Mouse (Mus musculus) lung, postnatal 25 days (tissue): Measurements from ENCODE around the gene Gm20388.

Source experiments
- DNase-seq: peaks from one replicate; pipeline ENCODE4 v3.0.0; 2022; ENCODE audit warnings: low spot score

Gene Gm20388

DNA sequence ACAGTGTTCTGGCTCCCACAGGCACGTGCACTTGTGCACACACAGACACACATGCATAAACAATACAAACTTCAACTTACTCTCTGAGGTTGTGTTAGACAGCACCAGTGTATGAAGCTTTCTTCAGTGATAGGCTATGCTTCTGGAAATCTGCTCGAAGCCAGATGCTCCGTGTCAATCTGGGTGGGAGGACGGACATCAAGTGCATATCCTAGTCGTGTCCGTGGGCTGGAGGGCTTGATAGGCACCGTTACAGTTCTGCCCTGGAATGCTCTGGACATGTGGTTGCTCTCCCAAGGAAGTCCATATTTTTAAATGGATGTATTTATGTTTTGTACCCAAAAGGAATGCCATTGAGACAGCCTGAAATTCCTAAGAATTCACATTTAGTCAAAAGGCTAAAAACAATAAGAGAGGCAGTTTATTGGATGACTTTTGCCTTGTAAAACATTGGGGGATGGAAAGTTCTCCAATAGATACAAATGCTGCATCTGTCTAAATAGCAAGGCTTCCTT lies 2178.6 kb downstream of the Gm20388 start:
- no peak for DNase-seq

DNA sequence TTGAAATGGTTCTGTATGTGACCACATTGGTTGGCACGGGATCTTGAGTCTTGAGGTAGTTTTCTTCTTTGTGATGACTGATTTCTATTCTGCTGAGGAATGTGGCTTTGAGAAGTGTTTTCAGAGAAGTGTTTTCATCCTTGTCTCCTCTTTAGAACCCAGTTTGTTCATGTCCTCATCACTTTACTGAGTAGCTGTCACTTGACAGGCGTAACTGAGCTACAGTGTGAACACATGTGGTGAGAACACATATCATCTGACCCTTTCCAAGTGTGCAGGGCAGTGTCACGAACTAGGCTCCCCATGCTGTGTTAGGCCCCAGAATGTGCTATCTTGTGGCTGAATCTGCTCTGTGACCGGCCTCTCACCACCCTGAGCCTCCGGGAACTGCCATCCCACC lies 2181.8 kb downstream of the Gm20388 start:
- DNase-seq = no peak

DNA sequence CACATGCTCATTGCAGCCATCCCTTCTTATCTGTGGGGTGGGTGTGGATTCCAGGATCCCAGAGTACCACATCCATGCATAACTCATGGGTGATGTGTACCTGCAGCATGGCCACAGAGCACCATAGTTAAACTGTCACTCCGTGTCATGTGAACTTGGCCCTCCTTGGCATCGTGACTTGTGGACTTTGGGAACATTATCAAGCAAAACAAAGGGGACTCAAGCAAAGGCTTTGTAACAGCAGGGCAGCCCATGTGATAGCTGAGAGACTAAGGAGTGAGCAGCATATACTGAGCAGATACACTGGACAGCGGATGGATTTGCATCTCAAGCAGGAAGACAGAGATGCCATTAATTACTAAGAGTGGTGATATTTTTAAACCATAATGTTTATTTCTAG lies 2188.1 kb downstream of the Gm20388 start:
- DNase-seq = no peak

DNA sequence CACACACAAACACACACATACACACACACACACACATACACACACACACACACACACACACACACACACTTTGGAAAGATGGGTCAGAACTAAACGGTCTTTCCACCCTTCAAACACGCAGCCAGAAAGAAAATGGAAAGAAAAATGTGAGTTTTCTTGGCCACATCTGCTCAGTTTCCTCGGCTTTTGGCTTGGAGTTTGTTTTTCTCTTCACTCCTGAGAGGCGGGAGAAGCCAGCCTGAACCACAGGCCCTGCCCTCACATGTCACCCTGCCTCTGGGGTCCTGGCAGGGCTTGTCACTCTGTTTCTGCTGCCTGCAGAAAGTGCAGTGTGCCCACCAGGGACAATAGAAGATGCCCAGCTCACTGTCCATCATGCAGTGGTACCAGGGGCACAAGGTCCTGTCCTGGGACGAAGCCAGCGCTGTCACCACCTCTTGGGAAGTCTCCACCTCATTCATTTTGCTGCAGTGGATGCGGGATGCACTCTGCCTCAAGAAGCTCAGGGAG lies 2189.1 kb downstream of the Gm20388 start:
- DNase-seq = no peak

DNA sequence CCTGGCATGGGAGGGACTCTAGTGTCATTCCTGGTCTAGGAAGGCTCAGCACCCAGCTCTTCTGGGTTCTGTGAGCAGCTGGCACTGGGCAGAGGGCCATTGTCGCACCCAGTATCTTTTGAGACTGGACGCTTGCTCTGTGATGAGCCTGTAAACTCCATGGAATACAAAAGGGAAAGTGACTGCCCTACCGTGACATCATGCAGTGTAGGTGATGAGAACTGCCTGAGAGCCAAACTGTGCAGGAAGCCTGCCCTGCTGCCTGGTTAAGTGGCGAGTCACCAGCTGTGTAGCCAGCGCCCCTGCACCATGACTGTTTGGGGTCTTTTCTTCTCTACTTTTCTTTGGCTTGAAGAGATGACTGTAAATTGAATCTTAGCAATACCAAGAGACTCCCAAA lies 2191.2 kb downstream of the Gm20388 start:
- DNase-seq = no peak

DNA sequence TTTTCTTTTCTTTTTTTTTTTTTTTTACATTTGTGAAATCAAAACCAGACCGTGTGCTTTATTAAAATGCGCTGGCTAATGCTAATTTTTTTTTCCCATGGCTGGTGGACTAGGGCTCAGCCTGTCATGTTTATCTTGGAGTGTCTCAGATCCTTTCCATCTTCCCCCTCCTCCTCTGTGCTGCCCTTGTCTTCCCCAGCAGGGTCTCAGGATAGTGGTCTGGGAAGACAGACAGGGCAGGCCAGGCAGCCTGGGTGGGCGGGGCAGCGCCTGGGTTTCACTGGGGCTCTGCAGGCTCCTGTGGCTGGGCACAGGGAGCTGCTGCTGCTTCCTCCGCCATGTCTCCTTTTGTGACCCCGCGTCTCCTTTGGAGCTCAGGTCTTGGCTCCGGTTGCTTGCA lies 2191.6 kb downstream of the Gm20388 start:
- no peak for DNase-seq

DNA sequence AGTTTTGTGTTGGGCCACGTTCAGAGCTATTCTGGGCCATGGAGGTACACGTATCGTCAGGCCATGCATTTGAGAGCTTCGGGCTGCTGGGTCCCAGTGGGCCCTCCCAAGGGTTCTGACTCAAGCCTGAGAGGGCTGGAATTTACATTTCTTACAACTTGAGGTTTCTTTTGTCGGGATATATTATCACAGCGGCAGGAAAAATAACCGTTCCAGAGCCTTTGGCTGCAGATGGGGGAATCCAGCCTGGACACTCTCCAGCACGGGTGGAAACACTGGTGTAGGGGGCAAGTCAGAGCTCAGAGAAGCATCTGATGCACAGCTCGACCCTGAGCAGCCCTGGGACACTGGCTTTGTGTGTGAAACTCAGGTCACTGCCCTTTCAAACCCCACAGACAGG lies 2192.6 kb downstream of the Gm20388 start:
- no peak for DNase-seq

DNA sequence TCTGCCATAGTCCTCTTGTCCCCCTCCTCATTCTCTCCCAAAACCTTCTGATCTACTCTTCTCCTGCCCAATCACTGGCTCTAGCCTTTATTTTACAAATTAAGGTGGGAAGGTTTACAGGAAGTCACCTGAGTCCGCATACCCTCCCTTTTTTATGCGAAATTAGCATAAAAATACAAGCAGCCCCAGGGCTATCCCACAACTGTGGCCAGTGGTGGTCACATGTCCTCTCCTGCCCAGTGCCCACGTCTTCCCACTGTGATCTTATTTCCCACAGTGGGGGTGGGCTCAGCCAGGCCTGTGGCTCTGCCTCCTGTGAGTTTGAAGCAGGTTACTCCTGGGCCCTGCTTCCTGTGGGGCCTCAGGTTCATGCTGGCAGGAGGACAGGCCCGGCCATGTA lies 2194.0 kb downstream of the Gm20388 start:
- no peak for DNase-seq

DNA sequence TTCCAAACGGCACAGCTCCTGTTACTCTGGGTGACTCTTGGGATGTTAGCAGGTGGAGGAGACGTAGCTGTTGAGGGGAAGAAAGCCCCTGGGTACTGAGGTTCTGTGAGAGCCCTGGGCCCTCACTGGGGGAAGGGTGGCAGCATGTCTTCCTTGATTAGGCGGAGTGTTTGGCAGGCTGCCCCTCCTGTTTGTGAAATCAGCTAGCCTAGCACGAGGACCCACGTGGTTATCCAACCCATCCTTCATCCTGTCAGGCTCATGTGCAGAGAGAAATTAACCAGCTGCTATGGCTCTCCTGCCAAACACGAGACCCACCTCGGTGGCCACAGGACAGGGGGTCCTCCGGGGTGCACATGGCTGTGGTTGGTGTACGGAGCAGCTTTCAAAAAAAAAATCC lies 2195.6 kb downstream of the Gm20388 start:
- DNase-seq = peak; percentile 64

DNA sequence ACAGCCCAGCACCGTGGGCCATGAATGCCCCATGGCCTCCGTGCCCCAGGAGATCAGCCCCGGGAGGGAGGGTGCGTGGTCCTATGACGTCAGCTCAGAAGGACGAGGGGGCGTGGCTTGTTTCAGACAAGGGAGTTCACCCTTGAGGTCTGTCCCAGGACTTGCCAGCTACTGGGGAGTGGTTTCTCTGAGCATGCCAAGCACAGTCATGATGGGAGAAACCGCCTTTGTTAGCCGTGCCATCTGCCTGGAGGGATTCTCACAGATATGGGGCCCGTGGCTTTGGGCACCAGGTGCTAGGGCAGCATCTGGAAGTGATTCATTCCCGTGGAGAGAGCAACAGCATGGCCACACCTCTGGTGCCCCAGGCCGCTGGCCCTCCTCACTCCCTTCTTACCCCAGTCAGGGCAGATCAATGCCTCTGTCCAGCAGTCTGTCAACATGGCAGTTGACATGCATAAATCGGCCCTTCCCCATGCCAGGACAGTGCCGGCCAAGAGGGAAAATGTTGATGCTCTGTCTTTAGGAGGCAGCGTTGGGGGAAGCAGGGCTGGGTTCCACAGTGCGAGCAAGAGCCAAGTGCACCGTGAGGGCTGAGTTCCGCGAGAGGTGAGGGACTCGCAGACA lies 2199.7 kb downstream of the Gm20388 start:
- DNase-seq = no peak

DNA sequence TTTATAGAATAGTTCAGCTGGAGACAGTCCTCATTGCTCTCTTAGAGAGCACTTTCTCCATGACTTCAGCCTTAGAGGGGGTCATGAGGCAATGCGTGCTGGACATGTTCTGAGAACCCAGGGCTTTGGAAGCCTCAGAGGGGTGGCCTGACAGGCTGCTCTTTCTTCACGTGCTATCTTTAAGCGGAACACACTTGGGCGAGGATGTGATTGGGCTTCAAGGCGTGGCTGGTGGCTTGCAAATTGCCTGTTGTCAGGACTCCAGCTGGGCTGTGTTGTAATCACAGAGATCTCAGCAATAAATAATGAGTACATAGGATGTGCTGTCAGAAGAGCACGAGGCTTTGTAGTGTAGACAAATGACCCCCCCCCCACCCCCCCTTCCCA lies 2200.2 kb downstream of the Gm20388 start:
- peak; percentile 68 for DNase-seq

DNA sequence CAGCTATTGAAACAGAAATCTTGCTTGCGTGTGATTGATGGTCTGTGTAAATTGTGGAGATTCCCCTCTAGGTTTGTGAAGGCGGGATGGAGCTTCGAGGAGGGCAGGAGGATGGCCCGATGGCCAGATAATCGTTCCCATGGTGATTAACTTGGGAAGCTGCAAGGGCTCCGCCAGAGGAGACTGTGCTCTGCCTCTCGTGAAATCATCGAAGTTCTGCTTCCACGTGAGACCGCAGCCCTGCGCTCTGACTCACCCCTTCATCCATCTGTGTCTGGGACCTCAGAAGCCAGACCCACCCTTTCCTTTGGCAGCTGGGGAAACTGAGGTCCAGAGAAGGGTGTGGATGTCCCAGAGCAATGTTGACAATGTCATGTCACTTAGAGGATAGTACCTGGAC lies 2201.1 kb downstream of the Gm20388 start:
- DNase-seq = no peak

DNA sequence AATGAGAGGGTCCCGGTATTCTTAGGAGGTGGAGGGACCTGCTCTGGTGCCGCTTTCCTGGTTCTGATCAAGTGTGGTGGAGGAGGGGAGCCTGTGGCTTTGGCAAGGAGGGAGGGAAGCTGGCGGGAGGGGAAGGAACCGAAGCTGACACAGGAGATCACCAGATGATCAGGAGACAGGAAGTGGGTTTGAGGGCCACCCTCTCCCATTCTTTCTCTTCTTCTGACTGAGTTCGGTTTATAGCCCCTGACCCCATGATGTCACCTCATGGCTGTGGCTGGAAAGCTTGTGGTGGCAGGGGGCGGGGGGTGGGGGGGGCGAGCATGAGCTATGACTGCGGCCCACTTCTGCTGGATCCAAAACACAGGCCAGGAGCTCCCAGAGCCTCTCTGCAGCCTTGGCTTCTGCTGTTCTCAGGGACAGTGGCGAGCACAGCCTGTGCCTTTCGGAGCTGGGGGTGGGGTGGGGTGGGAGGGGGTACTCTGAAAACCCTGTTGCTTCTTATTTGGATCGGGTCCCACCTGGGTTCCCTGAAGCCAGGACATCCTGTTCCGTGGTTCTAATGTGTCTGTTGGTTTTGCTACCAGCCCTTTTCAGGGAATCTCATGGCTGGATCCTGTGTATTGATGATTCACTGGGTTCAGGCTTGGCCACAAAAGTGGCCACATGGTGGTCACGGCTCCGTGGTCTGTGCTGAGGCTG lies 2201.8 kb downstream of the Gm20388 start:
- DNase-seq = peak; percentile 22

DNA sequence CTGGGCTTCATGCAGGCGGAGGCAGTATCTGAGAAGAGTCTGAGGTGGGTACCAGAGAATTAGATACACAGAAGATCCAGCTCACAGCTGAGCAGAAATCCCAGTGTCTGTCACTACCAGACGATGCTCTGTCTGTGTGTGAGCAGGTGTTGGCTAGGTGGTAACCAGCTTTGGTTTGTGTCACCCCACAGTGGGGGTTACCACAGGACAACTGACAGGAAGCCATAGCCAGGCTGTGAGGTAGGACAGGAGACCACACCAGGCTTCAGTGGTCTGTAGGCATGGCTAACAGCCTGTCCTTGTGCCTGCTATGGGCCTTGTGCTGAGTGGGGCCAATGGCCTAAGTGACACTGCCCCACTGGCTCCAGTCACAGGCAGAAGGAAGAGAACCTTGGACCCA lies 2204.2 kb downstream of the Gm20388 start:
- DNase-seq = no peak

DNA sequence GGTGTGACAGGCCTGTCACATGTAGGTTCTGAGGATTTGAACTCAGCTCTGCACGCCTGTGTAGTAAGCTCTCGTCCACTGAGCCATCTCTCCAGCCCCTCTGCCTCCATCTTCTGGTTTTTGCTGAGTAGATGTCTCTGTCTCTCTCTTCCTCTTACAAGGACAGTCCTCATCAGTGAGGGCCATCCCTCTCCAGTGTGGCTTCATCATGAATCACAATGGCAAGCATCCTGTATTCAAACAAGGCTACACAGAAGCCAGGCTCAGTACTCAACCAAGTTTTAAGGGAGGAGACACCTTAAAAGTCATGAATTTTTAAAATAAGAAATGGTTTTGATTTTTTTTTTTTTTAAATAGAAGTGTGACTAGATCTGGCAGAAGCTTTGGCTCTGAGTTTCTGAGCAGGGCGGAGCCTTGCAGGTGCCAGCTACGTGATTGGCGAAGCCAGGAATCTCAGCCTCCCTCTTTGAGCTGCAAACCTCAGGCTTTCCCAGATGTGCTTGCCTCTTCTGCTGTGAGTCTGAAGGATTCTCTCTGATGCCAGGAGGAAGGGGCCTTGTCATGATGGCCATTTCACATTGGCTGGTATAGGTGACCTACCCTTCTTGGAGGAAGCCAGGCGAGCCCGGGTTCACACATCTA lies 2206.2 kb downstream of the Gm20388 start:
- no peak for DNase-seq

DNA sequence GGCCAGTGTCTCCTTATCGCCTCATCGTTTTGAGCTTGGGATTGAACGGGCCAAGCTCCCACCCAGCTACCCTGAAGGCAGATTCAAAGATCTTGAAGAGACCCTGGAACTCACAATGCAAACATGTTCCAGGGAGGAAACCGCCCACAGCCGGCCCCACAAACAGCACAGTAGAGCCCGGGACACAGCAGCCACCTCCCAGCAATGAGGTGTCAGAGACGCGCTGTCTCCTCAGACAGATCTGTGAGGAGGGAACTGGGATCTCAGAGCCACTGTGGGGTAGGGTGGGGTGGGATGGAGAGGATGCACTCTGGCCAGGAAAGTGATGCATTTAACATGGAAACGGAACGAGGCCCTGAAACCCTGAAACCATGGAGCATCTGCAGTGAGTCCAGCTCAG lies 2207.5 kb downstream of the Gm20388 start:
- no peak for DNase-seq

DNA sequence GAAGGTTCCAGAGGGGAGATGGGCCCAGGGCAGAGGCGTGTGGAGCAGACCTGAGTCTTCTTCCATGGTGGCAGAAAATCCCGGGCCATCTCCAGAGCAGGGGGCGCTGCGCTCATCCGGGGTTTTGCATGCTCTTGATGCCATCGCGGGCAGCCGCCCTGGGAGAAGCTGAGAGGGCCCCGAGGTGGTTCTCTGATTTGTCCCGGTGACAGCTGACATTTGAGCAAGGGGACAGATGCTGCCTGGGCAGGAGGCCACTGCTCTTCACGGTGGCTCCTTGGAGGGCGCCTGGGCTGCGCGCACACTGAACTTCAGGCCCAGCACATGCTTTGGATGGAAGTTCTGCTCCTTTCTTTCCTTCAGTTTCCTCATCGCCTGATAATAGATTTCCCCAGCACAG lies 2207.9 kb downstream of the Gm20388 start:
- no peak for DNase-seq

DNA sequence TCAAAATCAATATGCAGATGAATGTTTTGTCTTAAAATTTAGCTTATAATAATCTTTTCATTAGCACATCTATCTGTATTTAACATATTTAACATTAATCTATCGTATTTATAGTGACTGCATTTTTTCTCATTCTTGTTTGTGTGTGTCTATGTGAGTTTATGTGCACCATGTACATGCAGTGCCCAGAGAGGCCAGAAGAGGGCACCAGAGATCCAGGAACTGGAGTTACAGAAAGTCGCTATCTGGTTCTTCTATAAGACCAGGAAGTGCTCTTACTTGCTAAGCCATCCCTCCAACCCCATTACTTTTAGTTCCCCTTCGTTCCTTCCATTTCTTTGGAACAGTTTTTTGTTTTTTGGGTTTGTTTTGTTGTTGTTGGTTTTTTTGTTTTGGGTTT lies 2213.7 kb downstream of the Gm20388 start:
- no peak for DNase-seq

DNA sequence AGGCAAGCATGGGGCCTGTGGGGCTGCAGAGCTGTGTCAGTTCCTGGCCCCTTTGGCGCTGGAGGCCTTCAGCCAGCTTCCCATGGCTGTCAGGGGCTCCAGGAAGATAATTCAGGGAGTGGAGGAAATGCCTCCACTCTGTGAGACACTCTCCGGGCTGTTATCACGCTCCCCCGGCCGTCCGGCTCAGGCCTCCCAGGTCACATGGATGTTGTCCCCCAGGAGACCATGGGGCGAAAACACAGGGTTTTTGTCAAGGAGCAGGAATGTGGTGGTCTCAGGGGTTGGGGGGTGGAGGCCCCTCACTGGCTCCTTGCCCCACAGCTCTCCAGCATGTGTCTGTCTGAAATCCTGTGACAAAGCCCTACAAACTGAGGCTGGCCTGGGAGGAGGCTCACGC lies 2216.0 kb downstream of the Gm20388 start:
- DNase-seq = no peak

DNA sequence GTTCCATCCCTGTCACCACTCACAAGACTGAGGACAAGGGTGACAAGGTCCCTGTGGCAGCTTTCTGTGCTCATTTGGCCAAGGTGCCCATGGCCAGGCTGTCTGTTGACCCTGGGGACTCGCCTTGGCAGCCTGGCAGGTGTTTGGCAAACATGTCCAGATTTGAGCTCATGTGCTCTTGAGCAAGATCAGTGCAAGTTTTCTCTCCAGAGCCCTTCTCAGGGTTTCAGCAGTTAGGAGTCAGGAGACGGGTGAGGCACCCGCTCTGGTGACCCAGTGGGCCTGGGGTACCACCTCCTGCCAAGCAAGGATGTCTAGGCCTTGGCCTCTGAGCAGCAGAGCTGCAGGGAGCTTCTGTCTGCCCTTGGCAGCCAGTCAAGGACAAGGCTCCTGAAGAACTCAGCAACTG lies 2223.5 kb downstream of the Gm20388 start:
- no peak for DNase-seq

DNA sequence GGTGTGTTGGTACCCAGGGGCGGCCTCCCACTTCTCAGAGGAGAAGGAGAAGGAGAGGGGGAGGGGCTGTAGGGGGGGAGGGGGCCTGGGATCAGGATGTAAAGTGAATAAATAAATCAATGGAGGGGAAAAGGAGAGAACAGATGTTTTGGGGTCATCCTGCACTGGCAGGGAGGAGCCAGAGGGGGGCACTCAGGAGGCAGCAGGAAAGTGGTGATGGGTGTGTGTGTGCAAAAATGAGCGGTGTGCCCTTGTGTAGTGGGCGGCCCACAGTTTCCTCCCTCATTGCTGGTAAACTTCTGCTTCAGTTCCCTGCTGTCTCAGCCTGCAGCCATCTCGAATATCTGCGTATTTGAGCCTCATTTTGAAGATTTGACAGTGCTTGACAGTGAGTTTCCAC lies 2224.9 kb downstream of the Gm20388 start:
- no peak for DNase-seq

DNA sequence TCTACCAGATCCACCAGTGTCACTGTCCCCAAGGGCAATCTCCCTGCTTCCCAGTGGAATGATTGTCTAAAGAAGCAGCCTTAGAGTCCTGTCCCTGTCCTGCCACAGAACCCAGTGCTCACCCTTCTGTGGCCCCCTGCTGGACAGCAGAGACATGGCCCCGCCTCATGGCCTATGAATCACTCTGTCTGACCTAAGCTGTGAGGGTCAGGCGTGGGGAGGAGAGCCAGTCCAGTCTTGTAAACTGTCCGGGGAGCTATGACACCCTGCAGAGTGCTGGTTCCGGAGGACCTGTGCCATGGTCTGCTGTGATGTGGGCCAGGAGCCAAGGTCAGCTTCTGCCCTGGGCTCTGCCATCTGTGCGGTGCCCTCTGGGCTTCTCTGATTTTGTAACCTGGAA lies 2229.1 kb downstream of the Gm20388 start:
- DNase-seq = peak; percentile 80

DNA sequence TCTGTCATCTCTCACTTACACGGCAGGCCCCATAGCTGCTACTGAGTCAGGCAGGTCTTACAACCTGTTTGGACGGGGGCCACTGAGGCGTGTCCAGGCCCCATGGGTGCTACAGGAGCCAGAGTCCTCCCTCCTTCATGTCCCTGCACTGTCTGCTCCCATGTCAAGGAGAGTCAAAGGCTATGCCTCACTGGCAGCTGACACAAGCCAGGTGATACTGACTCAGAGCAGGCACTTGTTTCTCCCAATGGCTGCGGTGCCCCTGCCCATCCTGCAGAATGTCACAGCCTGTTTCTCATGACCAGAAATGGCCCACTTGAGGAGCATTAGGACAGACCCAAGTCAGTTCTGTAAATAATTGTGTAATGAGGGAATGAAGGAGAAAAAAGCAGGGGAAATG lies 2229.8 kb downstream of the Gm20388 start:
- no peak for DNase-seq
